Mouse (Mus musculus): ENCODE results near the gene Dbn1. TPM values are rescaled to one million over a fixed set of nuclear protein-coding genes. Genes with fewer than 3 reads are reported as not detected.
A peak's percentile ranks its signal among the peaks of the same experiment; 100 is the strongest.

Gene Dbn1
- polyA plus RNA-seq, 1 experiment from 2014 or later = 124 TPM

- peaks cover 70% of the 10 kb centered on the region for H3K36me3 ChIP-seq
- H3K27ac ChIP-seq = no peak overlapping the region
- H3K27me3 ChIP-seq = no peaks in the 10 kb centered on the region
- no peaks in the 10 kb centered on the region for H3K9me3 ChIP-seq
- no peak overlapping the region for H3K9ac ChIP-seq
- no peak overlapping the region for H3K4me2 ChIP-seq
- H3K4me1 ChIP-seq = peaks cover 24% of the 10 kb centered on the region
- H3K4me3 ChIP-seq = no peak overlapping the region
- ATAC-seq (ENCODE audit: borderline replicate concordance, extremely low read depth, low FRiP score, low TSS enrichment) = no peak
- WGBS = 67% methylated on average over 11 of the region's 11 CpGs
Measured at GRCm38 (mm10) chr13:55507877-55508276, 20.0 kb upstream of the Dbn1 start.

GRCm38 (mm10) chr13:55506697-55507096 lies 18.8 kb upstream of the Dbn1 start:
- 84% methylated on average over 10 of the region's 10 CpGs for WGBS
- no peak for ATAC-seq (ENCODE audit: borderline replicate concordance, extremely low read depth, low FRiP score, low TSS enrichment)
- H3K9me3 ChIP-seq = no peaks in the 10 kb centered on the region

GRCm38 (mm10) chr13:55505810-55506209 lies 17.9 kb upstream of the Dbn1 start:
- Histone ChIP-seq H3K27me3 (peaks cover 4% of the 10 kb centered on the region; the same call in 1 of the 2 replicates), H3K9ac (no peak overlapping the region), H3K4me1 (peaks cover 10% of the 10 kb centered on the region), H3K4me2 (no peak overlapping the region), H3K9me3 (no peaks in the 10 kb centered on the region), H3K27ac (no peak overlapping the region), H3K4me3 (no peak overlapping the region), H3K36me3 (peaks cover 84% of the 10 kb centered on the region)
- no peak for ATAC-seq (ENCODE audit: borderline replicate concordance, extremely low read depth, low FRiP score, low TSS enrichment)
- WGBS = 93% methylated on average over 9 of the region's 9 CpGs

More at GRCm38 (mm10) chr13:55506697-55507096, 18.8 kb upstream of the Dbn1 start:
- no peak overlapping the region for H3K27ac ChIP-seq
- H3K36me3 ChIP-seq = peaks cover 80% of the 10 kb centered on the region
- H3K4me3 ChIP-seq = no peak overlapping the region
- peaks cover 19% of the 10 kb centered on the region for H3K4me1 ChIP-seq
- H3K4me2 ChIP-seq = no peak overlapping the region
- H3K9ac ChIP-seq = no peak overlapping the region
- H3K27me3 ChIP-seq = peaks cover 4% of the 10 kb centered on the region; the same call in 1 of the 2 replicates

- peaks cover 7% of the 10 kb centered on the region; the same call in 1 of the 2 replicates for H3K27me3 ChIP-seq
- H3K9ac ChIP-seq = no peak overlapping the region
- no peak overlapping the region for H3K4me2 ChIP-seq
- ATAC-seq (ENCODE audit: borderline replicate concordance, extremely low read depth, low FRiP score, low TSS enrichment) = no peak
- no peaks in the 10 kb centered on the region for H3K9me3 ChIP-seq
- H3K4me3 ChIP-seq = no peak overlapping the region
- peaks cover 85% of the 10 kb centered on the region for H3K36me3 ChIP-seq
- WGBS = 83% methylated on average over 5 of the region's 5 CpGs
- H3K27ac ChIP-seq = no peak overlapping the region
- H3K4me1 ChIP-seq = peaks cover 10% of the 10 kb centered on the region; the same call in 1 of the 2 replicates
Measured at GRCm38 (mm10) chr13:55504390-55504789, 16.5 kb upstream of the Dbn1 start.

GRCm38 (mm10) chr13:55502405-55502804 lies 14.5 kb upstream of the Dbn1 start:
- H3K4me1 ChIP-seq = peaks cover 10% of the 10 kb centered on the region; the same call in 1 of the 2 replicates
- no peak overlapping the region for H3K4me2 ChIP-seq
- H3K27ac ChIP-seq = no peak overlapping the region
- H3K27me3 ChIP-seq = peaks cover 11% of the 10 kb centered on the region; the same call in 1 of the 2 replicates
- ATAC-seq (ENCODE audit: borderline replicate concordance, extremely low read depth, low FRiP score, low TSS enrichment) = no peak
- no peaks in the 10 kb centered on the region for H3K9me3 ChIP-seq
- H3K9ac ChIP-seq = no peak overlapping the region
- 88% methylated on average over 8 of the region's 8 CpGs for WGBS
- H3K36me3 ChIP-seq = peaks cover 73% of the 10 kb centered on the region
- no peak overlapping the region for H3K4me3 ChIP-seq

GRCm38 (mm10) chr13:55500575-55500974 lies 12.7 kb upstream of the Dbn1 start:
- Histone ChIP-seq H3K9me3 (no peaks in the 10 kb centered on the region), H3K4me3 (no peak overlapping the region), H3K4me1 (peaks cover 19% of the 10 kb centered on the region; the same call in 1 of the 2 replicates), H3K27ac (no peak overlapping the region), H3K36me3 (peaks cover 57% of the 10 kb centered on the region), H3K4me2 (no peak overlapping the region), H3K9ac (no peak overlapping the region), H3K27me3 (peaks cover 11% of the 10 kb centered on the region; the same call in 1 of the 2 replicates)
- 56% methylated on average over 10 of the region's 10 CpGs for WGBS
- ATAC-seq (ENCODE audit: borderline replicate concordance, extremely low read depth, low FRiP score, low TSS enrichment) = no peak

- no peak for ATAC-seq (ENCODE audit: borderline replicate concordance, extremely low read depth, low FRiP score, low TSS enrichment)
- 57% methylated on average over 11 of the region's 11 CpGs for WGBS
- peaks cover 31% of the 10 kb centered on the region for H3K4me1 ChIP-seq
- H3K4me3 ChIP-seq = no peak overlapping the region
- peaks cover 11% of the 10 kb centered on the region; the same call in 1 of the 2 replicates for H3K27me3 ChIP-seq
- H3K27ac ChIP-seq = no peak overlapping the region
- H3K9me3 ChIP-seq = no peaks in the 10 kb centered on the region
- peaks cover 40% of the 10 kb centered on the region for H3K36me3 ChIP-seq
- no peak overlapping the region for H3K9ac ChIP-seq
- no peak overlapping the region for H3K4me2 ChIP-seq
Measured at GRCm38 (mm10) chr13:55498906-55499305, 11.0 kb upstream of the Dbn1 start.

- Histone ChIP-seq H3K27me3 (peaks cover 16% of the 10 kb centered on the region; the same call in 1 of the 2 replicates), H3K9ac (no peak overlapping the region), H3K9me3 (no peaks in the 10 kb centered on the region), H3K4me2 (no peak overlapping the region), H3K4me3 (no peak overlapping the region), H3K36me3 (peaks cover 20% of the 10 kb centered on the region), H3K4me1 (peaks cover 31% of the 10 kb centered on the region), H3K27ac (no peak overlapping the region)
- ATAC-seq (ENCODE audit: borderline replicate concordance, extremely low read depth, low FRiP score, low TSS enrichment) = no peak
- 79% methylated on average over 6 of the region's 6 CpGs for WGBS
Measured at GRCm38 (mm10) chr13:55496661-55497060, 8.8 kb upstream of the Dbn1 start.

- Histone ChIP-seq H3K27me3 (peaks cover 16% of the 10 kb centered on the region; the same call in 1 of the 2 replicates), H3K27ac (no peak overlapping the region), H3K4me3 (no peak overlapping the region), H3K9ac (no peak overlapping the region), H3K36me3 (peaks cover 15% of the 10 kb centered on the region), H3K4me1 (peaks cover 30% of the 10 kb centered on the region), H3K4me2 (no peak overlapping the region), H3K9me3 (no peaks in the 10 kb centered on the region)
- no peak for ATAC-seq (ENCODE audit: borderline replicate concordance, extremely low read depth, low FRiP score, low TSS enrichment)
- WGBS = 35% methylated on average over 4 of the region's 4 CpGs
Measured at GRCm38 (mm10) chr13:55495702-55496101, 7.8 kb upstream of the Dbn1 start.

GRCm38 (mm10) chr13:55494883-55495621 lies 7.1 kb upstream of the Dbn1 start:
- 16% methylated on average over 18 of the region's 18 CpGs for WGBS
- Histone ChIP-seq H3K27me3 (peaks cover 16% of the 10 kb centered on the region; the same call in 1 of the 2 replicates), H3K4me2 (no peak overlapping the region), H3K9ac (no peak overlapping the region), H3K4me1 (peaks cover 24% of the 10 kb centered on the region), H3K27ac (no peak overlapping the region), H3K36me3 (peaks cover 12% of the 10 kb centered on the region), H3K4me3 (no peak overlapping the region), H3K9me3 (no peaks in the 10 kb centered on the region)
- ATAC-seq (ENCODE audit: borderline replicate concordance, extremely low read depth, low FRiP score, low TSS enrichment) = peak; percentile 50

- no peak overlapping the region for H3K9ac ChIP-seq
- H3K27ac ChIP-seq = no peak overlapping the region
- no peak overlapping the region for H3K4me3 ChIP-seq
- H3K4me1 ChIP-seq = peaks cover 21% of the 10 kb centered on the region
- peak; percentile 20; the same call in 1 of the 2 replicates for ATAC-seq (ENCODE audit: borderline replicate concordance, extremely low read depth, low FRiP score, low TSS enrichment)
- H3K27me3 ChIP-seq = peaks cover 14% of the 10 kb centered on the region; the same call in 1 of the 2 replicates
- peaks cover 8% of the 10 kb centered on the region for H3K36me3 ChIP-seq
- WGBS = 13% methylated on average over 2 of the region's 2 CpGs
- no peaks in the 10 kb centered on the region for H3K9me3 ChIP-seq
- no peak overlapping the region for H3K4me2 ChIP-seq
Measured at GRCm38 (mm10) chr13:55494257-55494656, 6.3 kb upstream of the Dbn1 start.

GRCm38 (mm10) chr13:55486916-55487577 lies 864 bp downstream of the Dbn1 start:
- peak overlapping the region; percentile 95 for H3K9ac ChIP-seq
- peaks cover 2% of the 10 kb centered on the region; the same call in 1 of the 2 replicates for H3K36me3 ChIP-seq
- H3K4me3 ChIP-seq = peak overlapping the region; percentile 97
- H3K4me2 ChIP-seq = peak overlapping the region; percentile 93
- H3K27me3 ChIP-seq = peaks cover 3% of the 10 kb centered on the region; the same call in 1 of the 2 replicates
- peaks cover 50% of the 10 kb centered on the region for H3K4me1 ChIP-seq
- peak; percentile 61 for ATAC-seq (ENCODE audit: borderline replicate concordance, extremely low read depth, low FRiP score, low TSS enrichment)
- 2% methylated on average over 27 of the region's 29 CpGs for WGBS
- H3K9me3 ChIP-seq = no peaks in the 10 kb centered on the region
- H3K27ac ChIP-seq = peak overlapping the region; percentile 87
